Mouse (Mus musculus): ENCODE results near the gene Eed.

- TF ChIP-seq POLR2A (IDR thresholded peaks at IDR 0.05; ENCODE audit: insufficient read depth, low read length) (no peak), CTCF (IDR thresholded peaks at IDR 0.05; ENCODE audit: low read depth, low read length) (no peak), EP300 (IDR thresholded peaks at IDR 0.05; ENCODE audit: insufficient read depth, low read depth, low read length) (no peak)
These were observed 49.0 kb upstream of the Eed start for GRCm38 (mm10) chr7:90029548-90030485.
